Comparison of ENCODE assay signal across 18 mouse cellular contexts in the genomic region with DNA sequence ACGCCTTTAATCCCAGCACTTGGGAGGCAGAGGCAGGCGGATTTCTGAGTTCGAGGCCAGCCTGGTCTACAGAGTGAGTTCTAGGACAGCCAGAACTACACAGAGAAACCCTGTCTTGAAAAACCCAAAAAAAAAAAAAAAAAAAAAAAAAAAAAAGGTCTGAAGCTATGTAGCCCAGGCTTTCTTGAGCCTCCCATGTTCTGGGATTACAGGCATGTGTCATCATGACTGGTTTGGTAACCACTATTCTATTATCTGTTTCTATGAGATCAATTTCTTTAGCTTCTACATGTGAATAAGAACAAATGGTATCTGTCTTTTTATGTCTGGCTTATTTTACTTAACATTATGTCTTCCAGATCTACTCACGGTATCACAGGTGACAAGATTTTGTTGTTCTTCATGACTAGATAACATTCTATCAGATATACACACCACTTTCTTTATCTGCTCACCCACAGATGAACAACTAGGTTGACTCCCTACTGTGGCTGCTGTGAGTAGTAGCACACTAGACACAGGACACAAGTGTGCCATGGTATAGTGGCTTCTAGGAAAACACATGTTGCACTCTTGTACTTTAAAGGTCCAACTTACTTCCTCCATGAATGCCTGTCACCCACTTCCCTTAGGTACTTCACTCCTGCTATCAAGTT. TPM values are rescaled to one million over a fixed set of nuclear protein-coding genes. Genes with fewer than 3 reads are reported as not detected.
DNase-seq lines count a peak whose midpoint lies in the region; ATAC-seq and TF ChIP-seq lines count a peak whose summit lies in the region.
"Had no signal": no experiment of that assay in that cellular context is flagged by ENCODE, and none has a peak within 500 bp of the region (broad histone marks: within the 10 kb centered on the region; RNA-seq: fewer than 3 reads in every experiment).

No protein-coding gene starts in this region.

- no peak for DNase-seq in liver, postnatal 0 days
- no peak for DNase-seq in heart, postnatal 36 days
- no peak for DNase-seq in left cerebral cortex, postnatal 14 days (ENCODE audit: low spot score in 2 of 2)
- no peak for DNase-seq in thymus, postnatal 10 days (ENCODE audit: low spot score in 2 of 2)
- DNase-seq: adrenal gland, adult 2 months; adrenal gland, postnatal 25 days; cerebellum, adult 2 months; cerebellum, postnatal 14 days; gastrocnemius, postnatal 14 days had no signal

- peaks cover 22% of the 10 kb centered on the region for H3K4me1 ChIP-seq in liver, embryonic 16.5 days (ENCODE audit: control insufficient read depth, low read depth, low read length)
- peaks cover 21% of the 10 kb centered on the region for H3K4me1 ChIP-seq in liver, postnatal 0 days (ENCODE audit: insufficient read depth)
- H3K4me1 ChIP-seq: hindbrain, embryonic 15.5 days had no signal

- H3K27me3 ChIP-seq in liver, embryonic 16.5 days (ENCODE audit: control insufficient read depth, insufficient read depth, low read depth, low read length), result no peaks in the 10 kb centered on the region
- H3K27me3 ChIP-seq in liver, postnatal 0 days (ENCODE audit: insufficient read depth, low read length), result no peaks in the 10 kb centered on the region
- H3K27me3 ChIP-seq: embryonic facial prominence, embryonic 13.5 days; forebrain, embryonic 12.5 days; heart, embryonic 12.5 days; hindbrain, embryonic 15.5 days had no signal

- no peaks in the 10 kb centered on the region for H3K36me3 ChIP-seq in liver, embryonic 16.5 days (ENCODE audit: control insufficient read depth, insufficient read depth)
- no peaks in the 10 kb centered on the region for H3K36me3 ChIP-seq in liver, postnatal 0 days (replicated peaks; ENCODE audit: insufficient read depth, low read length)
- H3K36me3 ChIP-seq: embryonic facial prominence, embryonic 13.5 days; forebrain, embryonic 12.5 days; heart, embryonic 12.5 days; hindbrain, embryonic 15.5 days had no signal

- H3K9ac ChIP-seq in liver, embryonic 16.5 days (ENCODE audit: low read depth, low read length), result no peak overlapping the region
- H3K9ac ChIP-seq in liver, postnatal 0 days (replicated peaks), result no peak overlapping the region
- H3K9ac ChIP-seq: embryonic facial prominence, embryonic 13.5 days; forebrain, embryonic 12.5 days; heart, embryonic 12.5 days; hindbrain, embryonic 15.5 days had no signal

- WGBS in liver, embryonic 16.5 days (ENCODE audit: insufficient replicate concordance), result 50% methylated on average over 3 of the region's 4 CpGs
- WGBS in liver, postnatal 0 days (ENCODE audit: insufficient replicate concordance), result 73% methylated on average over 4 of the region's 4 CpGs

- no peak overlapping the region for H3K4me2 ChIP-seq in liver, embryonic 16.5 days (ENCODE audit: low read depth, low read length)
- H3K4me2 ChIP-seq in liver, postnatal 0 days (ENCODE audit: low read depth, low read length), result no peak overlapping the region
- H3K4me2 ChIP-seq: embryonic facial prominence, embryonic 13.5 days; forebrain, embryonic 12.5 days; heart, embryonic 12.5 days; hindbrain, embryonic 15.5 days had no signal

- TF ChIP-seq CTCF in liver, postnatal 0 days (IDR thresholded peaks at IDR 0.05; ENCODE audit: low read depth), result no peak

- no peak for TF ChIP-seq EP300 in liver, postnatal 0 days (IDR thresholded peaks at IDR 0.05; ENCODE audit: low read depth)

- peak; percentile 27; the same call in 1 of the 2 replicates for ATAC-seq in liver, embryonic 16.5 days (ENCODE audit: low read depth)
- no peak for ATAC-seq in liver, postnatal 0 days
- peak; percentile 30; the same call in 1 of the 2 replicates for ATAC-seq in common myeloid progenitor, adult 5-6 weeks (replicated peaks; ENCODE audit: low read depth, poor library complexity, severe bottlenecking)
- 0 out of 2 replicates have a peak, but pooled peaks have one; percentile 36 for ATAC-seq in megakaryocyte-erythroid progenitor cell, adult 5-6 weeks (replicated peaks; ENCODE audit: low FRiP score, low TSS enrichment, poor library complexity, severe bottlenecking)
- ATAC-seq: forebrain, embryonic 16.5 days; inflammation-experienced regulatory T-cells, adult 6 months had no signal

- intact Hi-C loops in heart, postnatal 36 days (cut with DNase I), result no loop called here
- intact Hi-C loops in left cerebral cortex, postnatal 14 days (cut with DNase I), result no loop called here

- no peak overlapping the region for H3K4me3 ChIP-seq in liver, embryonic 16.5 days (ENCODE audit: low read depth, low read length)
- H3K4me3 ChIP-seq in liver, postnatal 0 days (ENCODE audit: low read depth, low read length), result no peak overlapping the region
- H3K4me3 ChIP-seq: embryonic facial prominence, embryonic 13.5 days; forebrain, embryonic 12.5 days; heart, embryonic 12.5 days; hindbrain, embryonic 15.5 days had no signal

- no peaks in the 10 kb centered on the region for H3K9me3 ChIP-seq in liver, embryonic 16.5 days (replicated peaks; ENCODE audit: control insufficient read depth, low read length)
- no peaks in the 10 kb centered on the region for H3K9me3 ChIP-seq in liver, postnatal 0 days (ENCODE audit: low read length)
- H3K9me3 ChIP-seq: embryonic facial prominence, embryonic 13.5 days; forebrain, embryonic 12.5 days; heart, embryonic 12.5 days; hindbrain, embryonic 15.5 days had no signal

- H3K27ac ChIP-seq in liver, embryonic 16.5 days (ENCODE audit: low read length), result no peak overlapping the region
- H3K27ac ChIP-seq in liver, postnatal 0 days (ENCODE audit: low read depth), result no peak overlapping the region
- H3K27ac ChIP-seq: embryonic facial prominence, embryonic 13.5 days; forebrain, embryonic 12.5 days; hindbrain, embryonic 15.5 days had no signal

RNA-seq across cellular contexts. Expression of a gene that starts 10.0 kb away (rescaled TPM):
- 4.7 and 5.2 TPM in 2 replicates for polyA plus RNA-seq in liver, embryonic 16.5 days (2015; fragmentation: Nextera tagmentation; extraction: Ambion mirVana)
- polyA plus RNA-seq in liver, postnatal 0 days (2015; fragmentation: Nextera tagmentation; extraction: Ambion mirVana), result 1.9 and 2.9 TPM in 2 replicates
- 21.1 and 32.6 TPM in 2 replicates for total RNA-seq in common myeloid progenitor, adult 5-6 weeks (2017)
- total RNA-seq in megakaryocyte-erythroid progenitor cell, adult 5-6 weeks (2014; fragmentation: Nextera tagmentation), result 13.7 and 14.2 TPM in 2 replicates
- 7.0 and 9.8 TPM in 2 replicates for total RNA-seq in megakaryocyte-erythroid progenitor cell, adult 5-6 weeks (2017)
- 10 to 100 TPM; 10.2 to 12.9 TPM for total RNA-seq in heart, postnatal 36 days (2021)
- 1 to 10 TPM; 6.7 to 8.7 TPM for total RNA-seq in left cerebral cortex, postnatal 14 days (2021)
